Mouse (Mus musculus) megakaryocyte-erythroid progenitor cell, adult 5-6 weeks (primary cell): ENCODE results near the gene Cpxm2. TPM values are rescaled to one million over a fixed set of nuclear protein-coding genes. Genes with fewer than 3 reads are reported as not detected.

Experiments
- ATAC-seq: replicated peaks from 2 replicates; pipeline ENCODE4 v1.8.0; 2016; ENCODE audit warnings: mild to moderate bottlenecking, inconsistent platforms; ENCODE audit not compliant: severe bottlenecking, poor library complexity, low FRiP score, low TSS enrichment
- total RNA-seq, 2 experiments: library from RNA; stranded (forward) in 1 of 2; stranded (reverse) in 1 of 2; fragments of 200-1000, 215-1000 nt in 1 of 2; fragments of >200 nt in 1 of 2; fragmentation: Nextera tagmentation in 1 of 2; gene quantifications; 2 replicates each; pipeline ENCODE4 v1.2.3; 2014 to 2017

Gene Cpxm2
- total RNA-seq (2014; fragmentation: Nextera tagmentation) (not detected in 2 replicates), total RNA-seq (2017) (not detected in 2 replicates)

- no peak for ATAC-seq
Observed at GRCm38 (mm10) chr7:132154368-132154961, at the start of gene Cpxm2. Cpxm2 (minus strand) TSS chr7:132154739.

DNA sequence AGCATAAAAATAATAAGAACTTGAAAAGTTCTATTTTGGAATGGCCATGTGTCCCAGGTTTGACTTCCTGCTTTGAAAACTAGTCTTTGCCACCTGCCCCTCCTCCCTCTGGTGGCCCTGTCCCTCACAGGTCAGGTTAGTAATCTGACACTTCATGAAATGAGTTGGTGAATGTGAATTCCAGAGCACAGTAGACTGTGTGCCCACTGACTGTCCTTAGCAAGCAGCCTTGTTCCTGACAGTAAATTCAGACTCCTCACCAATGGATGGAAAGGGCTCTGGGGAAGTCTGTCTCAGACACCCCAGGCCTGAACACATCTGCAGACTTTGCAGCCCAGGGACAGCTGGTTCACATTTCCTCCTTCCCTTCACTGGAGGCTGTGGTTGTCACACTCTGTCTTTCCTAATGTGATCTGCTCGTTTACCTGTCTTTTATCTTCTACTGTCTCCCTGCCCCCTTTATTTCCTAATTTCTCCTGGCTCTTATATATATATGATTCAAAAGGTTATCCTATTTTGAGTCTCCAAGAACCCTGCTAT is 49.6 kb upstream of the Cpxm2 start:
- ATAC-seq: no peak

GRCm38 (mm10) chr7:132199686-132200085 is 45.1 kb upstream of the Cpxm2 start:
- no peak for ATAC-seq

DNA sequence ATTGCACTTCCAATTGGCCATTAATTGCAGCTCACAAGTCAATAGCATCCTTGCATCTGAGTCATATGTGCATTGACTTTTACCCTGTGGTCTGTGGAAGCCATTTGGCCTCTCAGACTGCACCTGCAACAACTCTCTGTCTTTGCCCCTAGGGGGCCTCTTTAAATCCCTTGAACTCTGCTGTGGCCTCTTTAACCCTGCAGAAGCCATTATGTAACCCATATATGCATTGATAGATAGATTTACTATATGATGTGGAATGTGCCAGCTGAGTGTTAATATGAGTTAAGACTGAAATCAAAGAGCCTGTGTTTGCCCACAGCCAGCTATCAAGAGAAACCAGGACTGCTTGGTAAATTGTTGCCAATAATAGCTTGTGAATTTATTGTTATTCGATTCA is 44.3 kb upstream of the Cpxm2 start:
- ATAC-seq: no peak

DNA sequence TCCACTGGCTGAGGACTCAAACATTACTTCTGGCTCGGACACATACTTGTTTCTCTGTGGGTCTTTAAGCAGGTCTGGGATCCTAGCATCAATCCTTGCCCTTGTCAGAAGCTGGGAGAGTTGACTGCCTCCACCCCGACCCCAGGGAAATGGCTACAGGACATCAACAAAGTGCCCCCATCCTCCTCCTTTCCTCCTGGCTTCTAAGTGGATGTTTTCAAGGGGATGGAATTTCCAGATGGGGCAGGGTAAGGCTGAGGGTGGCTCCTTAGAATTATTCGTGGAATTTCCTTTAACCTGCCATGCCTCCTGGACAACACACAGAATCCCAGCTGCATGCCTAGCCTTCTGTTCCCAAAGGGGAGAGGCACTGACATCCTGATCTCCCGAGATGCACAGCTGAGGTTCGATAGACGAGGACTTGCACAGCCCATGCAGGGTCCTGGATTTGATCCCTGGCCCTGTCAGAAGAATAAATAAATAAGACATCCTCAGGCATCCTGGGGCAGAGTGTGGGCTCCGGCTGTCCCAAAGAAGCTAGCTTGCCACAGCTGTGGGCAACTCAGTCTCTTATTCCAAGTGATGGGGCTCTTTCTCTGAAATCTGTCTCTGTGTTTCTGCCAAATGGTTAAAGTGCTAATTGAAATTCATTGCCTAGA is 43.4 kb upstream of the Cpxm2 start:
- ATAC-seq: no peak

GRCm38 (mm10) chr7:132196581-132196980 is 42.0 kb upstream of the Cpxm2 start:
- no peak for ATAC-seq

GRCm38 (mm10) chr7:132193606-132194005 is 39.1 kb upstream of the Cpxm2 start:
- no peak for ATAC-seq

DNA sequence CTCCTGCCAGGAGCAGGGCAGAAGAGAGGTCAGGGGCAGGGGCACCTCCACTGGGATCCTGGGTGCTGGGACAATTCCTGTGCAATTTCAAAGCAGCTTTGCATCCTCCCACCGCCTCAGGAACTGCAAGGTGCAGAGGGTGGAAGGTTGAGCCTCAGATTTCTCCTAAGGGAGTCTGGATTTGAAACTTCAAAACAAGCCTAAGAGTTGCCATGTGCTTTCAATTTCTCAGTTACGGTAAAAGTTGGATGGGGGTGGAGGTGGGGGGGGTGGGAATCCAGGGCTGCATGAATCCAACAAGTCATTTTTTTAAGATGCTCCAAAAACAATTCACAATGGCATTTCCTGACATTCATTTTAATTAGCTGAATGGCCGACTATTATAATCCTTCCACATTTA is 32.9 kb upstream of the Cpxm2 start:
- ATAC-seq: no peak

GRCm38 (mm10) chr7:132183892-132184404 is 29.4 kb upstream of the Cpxm2 start:
- ATAC-seq: no peak

DNA sequence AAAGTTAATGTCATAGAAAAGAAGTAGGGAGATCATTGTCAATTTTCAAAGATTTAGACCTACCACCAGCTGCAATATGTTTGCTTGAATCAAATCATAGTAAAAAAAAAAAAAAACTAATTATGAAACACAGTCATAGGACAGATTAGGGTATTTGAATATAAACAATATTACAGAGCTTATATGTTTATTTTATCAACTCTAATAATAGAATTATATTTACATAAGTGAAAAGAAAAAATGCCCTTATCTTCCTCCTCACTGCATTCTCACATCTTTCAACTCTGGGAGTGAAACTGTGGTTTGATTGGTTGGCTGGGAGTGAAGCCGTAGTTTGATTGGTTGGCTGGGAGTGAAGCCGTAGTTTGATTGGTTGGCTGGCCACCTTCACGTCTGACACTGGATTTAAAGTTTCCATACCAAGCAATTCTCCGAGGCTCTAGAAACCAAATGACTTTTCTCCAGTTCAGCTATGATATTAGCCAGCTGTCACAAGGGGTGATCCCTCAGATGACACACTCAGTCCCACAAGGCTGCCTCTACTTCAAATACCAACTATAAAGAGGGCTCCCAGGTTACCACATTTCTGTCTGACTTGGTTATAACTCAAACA is 27.2 kb upstream of the Cpxm2 start:
- ATAC-seq: no peak

GRCm38 (mm10) chr7:132181042-132181441 is 26.5 kb upstream of the Cpxm2 start:
- no peak for ATAC-seq

DNA sequence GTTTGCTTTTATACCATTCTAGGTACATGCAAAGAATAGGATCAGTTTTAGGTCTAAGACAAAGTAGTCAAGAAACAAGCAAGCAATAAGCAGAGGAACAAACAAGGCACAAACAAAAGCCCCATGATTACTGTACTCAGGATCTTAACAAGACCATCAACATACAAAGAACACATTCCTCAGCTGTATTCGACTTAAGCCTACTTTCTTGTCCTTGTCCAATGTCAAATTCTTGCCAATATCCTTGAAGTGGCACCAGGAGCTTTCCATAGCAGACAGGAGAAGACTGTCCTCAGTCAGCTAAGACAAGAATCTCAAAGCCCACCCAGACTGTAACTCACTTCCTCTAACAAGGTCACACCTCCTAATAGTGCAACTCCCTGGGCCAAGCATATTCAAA is 24.5 kb upstream of the Cpxm2 start:
- ATAC-seq: no peak

GRCm38 (mm10) chr7:132174787-132175186 is 20.2 kb upstream of the Cpxm2 start:
- ATAC-seq: no peak

DNA sequence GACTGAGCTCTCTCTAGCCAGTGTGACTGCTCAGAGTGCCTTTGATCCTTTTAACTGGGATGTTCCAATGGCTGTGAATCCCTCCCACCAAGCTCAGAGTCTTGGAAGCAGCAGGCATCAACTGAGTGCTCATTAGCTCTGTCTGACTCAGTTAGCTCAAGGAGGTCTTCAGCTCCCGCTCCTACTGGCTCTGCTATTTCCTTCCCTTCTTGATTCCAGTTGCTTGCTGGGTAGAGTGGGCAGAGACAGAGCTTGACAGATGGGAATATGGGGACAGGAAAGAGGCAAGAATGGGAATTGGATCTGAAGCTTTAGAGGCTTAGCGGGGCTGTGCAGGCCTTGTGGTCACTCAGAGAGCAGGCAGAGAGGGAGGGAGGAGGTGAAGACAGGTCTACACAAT is 19.8 kb upstream of the Cpxm2 start:
- ATAC-seq: no peak

DNA sequence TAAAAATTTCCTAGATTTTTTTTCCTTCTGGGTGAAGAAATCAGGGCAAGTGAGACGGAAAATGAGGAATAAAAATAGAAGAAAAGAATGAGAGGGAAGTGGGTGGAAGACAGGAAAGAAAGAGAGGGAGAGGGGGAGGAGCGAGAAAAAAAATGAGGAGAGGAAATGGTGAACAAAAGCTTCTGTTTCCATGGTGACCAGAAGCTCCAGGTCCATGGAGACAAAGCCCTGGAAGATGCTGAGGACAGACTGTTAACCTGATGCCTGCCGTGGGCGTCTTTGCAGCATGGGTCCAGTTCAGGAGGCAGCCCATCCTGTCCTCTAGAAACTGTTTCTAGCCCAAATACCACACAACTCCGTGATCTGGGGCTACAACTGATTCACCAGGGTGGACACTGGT is 17.7 kb upstream of the Cpxm2 start:
- ATAC-seq: no peak

GRCm38 (mm10) chr7:132171716-132172115 is 17.2 kb upstream of the Cpxm2 start:
- no peak for ATAC-seq

GRCm38 (mm10) chr7:132169419-132170169 is 15.1 kb upstream of the Cpxm2 start:
- ATAC-seq: no peak

DNA sequence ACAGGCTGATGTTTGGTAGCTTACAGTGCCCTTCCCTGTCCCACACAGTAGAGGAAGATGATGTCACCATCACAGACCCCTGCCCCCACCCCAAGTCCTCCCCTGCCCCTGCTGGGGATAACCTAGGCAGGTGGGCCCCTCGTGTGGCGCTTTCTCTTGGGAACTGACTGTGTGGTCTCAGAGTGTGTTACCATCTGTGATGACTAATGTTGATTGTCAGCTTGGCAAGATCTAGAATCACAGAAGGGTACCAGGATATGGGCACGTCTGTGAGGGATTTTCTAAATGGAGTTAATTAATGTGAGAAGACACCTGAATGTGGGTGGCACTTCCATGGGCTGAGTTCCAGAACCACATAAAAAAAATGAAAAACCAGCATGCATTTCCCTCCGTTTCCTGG is 12.7 kb upstream of the Cpxm2 start:
- no peak for ATAC-seq

GRCm38 (mm10) chr7:132162254-132162653 is 7.7 kb upstream of the Cpxm2 start:
- no peak for ATAC-seq
